Mouse (Mus musculus) cortical plate, adult 2 months (tissue): ENCODE measurements around the gene Rbms1.

Experiments used
- CTCF ChIP-seq: fragments of 200-500 bp; IDR thresholded peaks from 2 replicates; pipeline ENCODE4 v1.5.1; 2011; ENCODE audit warnings: mild to moderate bottlenecking, control low read depth, low read length; ENCODE audit not compliant: insufficient read depth; ENCODE audit errors: extremely low read depth
- POLR2A ChIP-seq: fragments of 200-500 bp; IDR thresholded peaks from 2 replicates; pipeline ENCODE4 v1.6.1; 2011; ENCODE audit warnings: mild to moderate bottlenecking, low read length, control low read depth; ENCODE audit not compliant: insufficient read depth; ENCODE audit errors: extremely low read depth

GRCm38 (mm10) chr2:60851898-60852297 lies 111.1 kb downstream of the Rbms1 start:
- TF ChIP-seq CTCF, result no peak
- TF ChIP-seq POLR2A, result no peak
